Mouse (Mus musculus): ENCODE results near the gene Zfp507. TPM values are rescaled to one million over a fixed set of nuclear protein-coding genes. Genes with fewer than 3 reads are reported as not detected.

Gene Zfp507
- 10 to 100 TPM; 30.6 to 35.0 (median 33.3) TPM for total RNA-seq (2022)

DNA sequence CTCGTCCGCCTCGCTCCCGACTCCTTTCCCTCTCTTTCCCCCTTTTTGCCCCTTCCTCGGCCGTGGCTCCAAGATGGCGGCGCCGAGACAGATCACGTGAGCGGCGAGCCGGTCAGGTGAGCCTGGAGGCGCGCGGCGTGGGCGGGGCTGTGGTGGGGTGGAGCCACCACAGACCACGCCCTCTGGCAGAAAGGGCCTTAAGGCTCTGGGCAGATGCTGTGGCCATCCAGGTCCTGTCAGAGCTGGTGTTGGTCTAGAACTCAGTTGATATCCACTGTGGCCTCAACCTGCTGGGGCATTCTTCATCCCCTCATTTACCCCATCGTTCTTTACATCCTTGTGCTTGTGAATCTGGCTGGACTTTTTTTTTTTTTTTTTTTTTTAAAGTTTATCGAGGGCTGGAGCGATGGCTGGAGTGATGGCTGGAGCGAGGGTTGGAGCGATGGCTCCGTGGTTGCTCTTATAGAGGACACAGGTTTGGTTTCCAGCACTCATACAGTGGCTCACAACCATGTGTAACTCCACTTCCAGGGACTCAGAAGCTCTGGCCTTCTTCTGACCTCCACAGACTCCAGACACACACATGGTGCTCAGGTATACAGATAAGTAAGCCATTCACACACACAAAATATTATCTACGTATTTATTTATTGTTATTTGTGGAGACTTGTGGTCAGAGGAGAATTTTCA, at the start of gene Zfp507:
TSS of gene Zfp507 (minus strand) at position 98 of the 690 bp plus-strand sequence.
- peak; percentile 83 for DNase-seq (ENCODE audit: low spot score in 2 of 2)

DNA sequence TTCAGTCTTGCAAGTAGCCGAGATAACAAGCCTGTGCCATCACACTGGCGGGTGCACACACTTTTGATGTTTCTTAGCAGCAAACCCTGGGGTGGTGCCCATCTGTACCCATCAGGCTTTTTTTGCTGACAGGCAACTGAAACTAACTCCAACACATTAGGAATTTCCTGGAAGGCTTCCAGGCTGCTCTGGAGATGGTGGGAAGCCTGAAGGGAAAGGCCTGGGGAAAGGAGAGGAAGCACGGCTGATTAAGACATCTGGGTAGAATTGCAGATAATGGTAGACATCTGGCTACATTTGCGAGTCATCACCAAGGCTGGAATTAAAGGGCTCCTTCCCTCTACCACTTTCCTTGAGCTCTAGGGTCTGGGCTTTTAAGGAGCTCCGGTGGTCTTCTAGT, 47.6 kb upstream of the Zfp507 start:
- no peak for DNase-seq (ENCODE audit: low spot score in 2 of 2)

DNA sequence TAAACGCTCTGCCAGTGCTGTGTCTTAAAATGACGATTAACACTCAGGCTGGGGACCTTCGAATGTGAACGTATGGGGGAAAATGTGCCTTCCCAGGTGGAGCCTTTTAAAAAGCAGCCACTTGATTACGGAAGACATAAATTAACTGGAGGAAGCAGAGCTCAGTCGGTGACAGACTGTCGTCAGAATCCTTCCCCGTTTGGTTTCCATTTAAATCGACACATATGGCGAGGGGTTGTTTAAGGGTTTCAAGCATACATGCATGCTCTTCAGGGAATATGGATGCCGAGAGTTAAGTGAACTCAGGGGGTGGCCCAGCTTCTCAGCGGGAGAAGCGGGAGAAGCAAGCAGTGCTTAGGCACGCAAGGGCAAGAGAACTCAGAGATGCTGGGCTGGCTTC, 45.7 kb upstream of the Zfp507 start:
- no peak for DNase-seq (ENCODE audit: low spot score in 2 of 2)

- no peak for DNase-seq (ENCODE audit: low spot score in 2 of 2)
Observed at GRCm38 (mm10) chr7:35840504-35840903, 37.7 kb upstream of the Zfp507 start.

GRCm38 (mm10) chr7:35836851-35837250, 34.0 kb upstream of the Zfp507 start:
- DNase-seq (ENCODE audit: low spot score in 2 of 2), result peak in 1 of 2 experiments; percentile 10

- no peak for DNase-seq (ENCODE audit: low spot score in 2 of 2)
Observed at GRCm38 (mm10) chr7:35836415-35836814, 33.6 kb upstream of the Zfp507 start.

DNA sequence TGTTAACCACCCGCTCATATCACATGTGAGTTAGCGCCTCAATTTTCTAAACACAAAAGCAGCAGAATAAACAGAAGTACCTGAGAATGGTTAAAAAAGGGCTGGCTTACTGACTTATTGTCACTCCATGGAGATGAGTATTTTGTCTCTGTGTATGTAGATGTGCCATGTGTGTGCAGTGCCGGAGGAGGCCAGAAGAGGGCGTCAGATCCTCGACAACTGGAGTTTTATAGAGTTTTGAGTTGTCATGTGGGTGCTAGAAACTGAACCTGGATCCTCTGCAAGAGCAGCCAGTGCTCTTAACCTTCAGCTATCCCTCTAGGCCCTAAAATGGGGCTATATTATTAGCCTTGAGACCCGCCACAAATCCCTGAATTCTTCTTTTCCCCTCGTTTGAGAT, 27.3 kb upstream of the Zfp507 start:
- DNase-seq (ENCODE audit: low spot score in 2 of 2), result no peak

DNA sequence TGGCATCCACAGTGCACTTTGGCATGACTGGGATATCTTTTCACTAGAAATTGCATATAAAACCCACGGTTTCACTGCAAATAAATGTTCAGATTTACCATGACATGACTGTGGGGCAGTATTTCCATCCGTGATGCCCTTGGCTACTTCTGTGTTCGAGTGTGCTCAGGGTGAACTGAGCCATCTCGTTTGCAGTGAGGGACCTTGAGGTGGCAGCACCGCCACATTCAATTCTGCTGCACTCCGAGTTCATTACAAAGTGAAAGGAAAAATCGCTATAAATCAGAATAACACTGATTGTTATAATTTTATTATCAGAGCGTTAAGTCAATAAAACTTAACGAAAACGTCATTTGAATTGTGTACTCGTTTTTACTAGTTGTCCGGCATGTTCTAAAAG, 21.1 kb upstream of the Zfp507 start:
- peak in 1 of 2 experiments; percentile 46 for DNase-seq (ENCODE audit: low spot score in 2 of 2)

- DNase-seq (ENCODE audit: low spot score in 2 of 2), result no peak
Observed at GRCm38 (mm10) chr7:35822320-35822719, 19.5 kb upstream of the Zfp507 start.

DNA sequence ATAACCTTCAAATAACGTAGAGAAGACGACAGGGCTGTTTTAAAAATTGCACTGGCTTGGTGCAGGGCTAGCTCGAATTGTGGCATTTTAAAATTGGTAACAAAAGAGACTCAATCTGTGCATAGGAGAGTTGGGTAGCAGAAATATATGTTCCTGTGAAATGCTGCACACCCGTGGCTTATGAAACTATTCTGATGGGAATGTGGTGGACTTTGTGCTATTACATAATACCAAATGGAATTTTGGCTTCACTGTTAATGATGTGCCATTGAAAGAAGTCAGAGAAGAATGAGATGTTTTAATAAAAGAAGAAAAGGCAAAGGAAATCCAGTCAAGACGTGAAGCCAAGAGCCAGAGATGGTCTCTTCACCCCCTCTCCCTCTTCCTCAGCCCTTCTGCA, 18.6 kb upstream of the Zfp507 start:
- DNase-seq (ENCODE audit: low spot score in 2 of 2), result no peak

DNA sequence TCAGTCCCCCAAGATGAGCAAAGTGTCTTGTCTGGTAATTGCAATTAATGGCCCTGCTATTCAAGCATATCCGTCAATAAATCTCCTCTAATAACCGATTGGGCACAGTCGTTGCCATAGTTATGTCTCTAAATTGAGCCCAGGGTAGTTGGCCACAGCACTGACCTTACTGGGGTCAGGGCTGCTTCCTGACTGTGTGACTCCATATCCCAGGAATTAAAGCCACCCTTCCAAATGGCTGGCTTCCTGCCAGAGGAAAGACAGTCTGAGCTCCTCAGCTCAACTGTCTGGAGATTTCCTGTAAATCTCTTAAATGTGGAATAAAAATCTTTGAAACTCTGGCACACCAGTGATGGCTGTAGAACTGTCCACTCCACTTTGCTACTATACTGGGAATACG, 16.7 kb upstream of the Zfp507 start:
- no peak for DNase-seq (ENCODE audit: low spot score in 2 of 2)

DNA sequence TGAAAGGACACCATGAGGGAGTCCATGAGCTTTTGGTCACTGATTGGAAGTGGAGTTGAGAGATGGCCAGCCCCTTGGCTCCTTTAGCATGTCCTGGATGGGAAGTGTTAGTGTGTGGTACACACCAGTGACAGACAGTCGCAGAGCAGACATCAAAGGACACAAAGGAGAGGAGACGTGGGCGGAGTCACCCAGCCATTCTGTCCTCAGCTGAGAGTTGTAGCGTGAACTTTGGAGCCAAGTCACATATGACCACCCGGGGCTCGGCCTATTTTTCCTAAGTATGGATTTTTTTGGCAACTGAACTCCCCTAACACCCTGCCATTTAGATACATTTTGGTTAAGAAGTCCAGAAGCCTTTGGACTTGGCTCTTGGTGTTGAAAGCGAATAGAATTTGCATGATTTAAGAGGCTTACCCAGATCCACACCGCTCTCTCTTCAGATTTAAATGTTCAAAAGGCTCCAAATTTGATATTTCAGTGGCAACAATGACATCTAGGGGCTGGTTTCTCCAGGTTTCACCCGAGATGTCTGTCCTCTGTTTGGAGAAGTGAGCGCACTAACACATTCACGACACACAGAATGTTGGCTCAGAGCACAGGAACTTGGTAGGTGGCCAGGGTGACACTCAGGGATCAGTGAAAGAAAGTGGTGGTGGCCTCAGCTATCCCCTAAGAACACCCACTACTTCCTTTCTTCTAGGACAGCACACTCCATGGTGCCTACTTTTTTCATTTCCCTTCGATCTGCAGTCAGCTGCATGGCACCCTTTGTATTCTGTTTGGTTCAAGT, 12.2 kb upstream of the Zfp507 start:
- DNase-seq (ENCODE audit: low spot score in 2 of 2), result no peak

GRCm38 (mm10) chr7:35813306-35813705, 10.5 kb upstream of the Zfp507 start:
- DNase-seq (ENCODE audit: low spot score in 2 of 2), result no peak

GRCm38 (mm10) chr7:35810736-35811135, 7.9 kb upstream of the Zfp507 start:
- DNase-seq (ENCODE audit: low spot score in 2 of 2), result no peak

GRCm38 (mm10) chr7:35804206-35804605, 1.4 kb upstream of the Zfp507 start:
- DNase-seq (ENCODE audit: low spot score in 2 of 2), result no peak

- DNase-seq (ENCODE audit: low spot score in 2 of 2), result no peak
Observed at GRCm38 (mm10) chr7:35802201-35802905, 450 bp downstream of the Zfp507 start.

- no peak for DNase-seq (ENCODE audit: low spot score in 2 of 2)
Observed at GRCm38 (mm10) chr7:35796123-35796522, 6.7 kb downstream of the Zfp507 start.

GRCm38 (mm10) chr7:35794145-35794664, 8.6 kb downstream of the Zfp507 start:
- DNase-seq (ENCODE audit: low spot score in 2 of 2), result no peak

DNA sequence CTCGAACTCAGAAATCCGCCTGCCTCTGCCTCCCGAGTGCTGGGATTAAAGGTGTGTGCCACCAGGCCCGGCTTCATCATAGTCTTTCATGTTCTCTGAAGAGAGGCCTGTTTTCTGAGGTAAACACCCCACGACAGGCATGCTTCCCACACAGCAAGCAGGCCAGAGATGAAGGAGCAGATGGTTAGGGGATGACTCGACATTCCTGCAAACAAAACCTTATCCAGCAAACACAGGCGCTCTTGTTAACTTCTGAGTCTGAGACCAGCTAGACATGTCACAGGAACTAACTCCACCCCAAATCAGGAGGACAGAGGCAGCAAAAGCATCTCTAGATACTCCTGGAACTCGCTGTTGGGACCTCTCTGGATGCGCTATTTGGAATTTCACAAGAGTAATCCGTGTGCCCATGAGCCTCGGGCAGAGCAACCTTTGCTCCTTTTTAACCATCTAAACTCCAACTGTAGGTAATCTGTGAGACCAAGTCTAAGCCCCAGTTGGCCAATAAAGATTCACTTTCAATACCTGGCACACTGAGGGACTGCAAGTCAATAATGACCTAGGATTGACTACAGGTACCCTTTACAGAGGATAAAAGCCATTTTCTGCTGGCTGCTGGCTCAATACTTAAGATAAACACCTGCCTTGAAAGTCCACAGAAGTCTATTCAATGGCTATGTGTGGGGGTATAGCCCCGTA, 10.5 kb downstream of the Zfp507 start:
- DNase-seq (ENCODE audit: low spot score in 2 of 2), result peak; percentile 51

GRCm38 (mm10) chr7:35790926-35791325, 11.9 kb downstream of the Zfp507 start:
- no peak for DNase-seq (ENCODE audit: low spot score in 2 of 2)

DNA sequence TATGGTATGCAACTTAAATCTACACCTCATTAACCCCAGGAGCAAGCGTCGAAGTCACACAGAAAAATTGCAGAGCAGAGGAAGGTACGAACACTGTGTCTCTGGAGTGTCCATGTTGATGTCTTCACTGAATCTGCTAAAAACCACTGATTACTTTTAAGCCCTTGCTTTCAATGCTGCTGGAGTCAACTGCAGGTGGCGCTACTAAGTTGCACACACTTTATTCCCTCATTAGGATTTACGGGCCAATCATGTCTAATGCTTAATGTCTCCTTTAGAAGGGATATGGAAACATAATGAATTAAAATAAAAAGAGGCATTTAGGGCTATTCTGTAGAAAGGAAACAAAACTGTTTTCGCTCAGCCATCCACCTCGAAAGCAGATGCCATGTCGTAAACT, 12.6 kb downstream of the Zfp507 start:
- no peak for DNase-seq (ENCODE audit: low spot score in 2 of 2)
